Mouse (Mus musculus) left cerebral cortex, adult 2 months (tissue): ENCODE measurements at regions not wholly inside any gene's neighbourhood (a gene's known extent, or its start where the extent isn't known, plus 50 kb on each side); places are given as distances from the start of the nearest gene placed in this dataset.

ENCODE experiments used
- DNase-seq, 2 experiments: peaks; one replicate each; pipeline ENCODE4 v3.0.0; 2021 to 2022; ENCODE audit warnings: low spot score in 2 of 2, mixed read lengths in 1 of 2; ENCODE audit errors: extremely low spot score in 1 of 2
- H3K27ac ChIP-seq: fragments of 200-600 bp; 2 replicates; pipeline ENCODE4 v1.8.1; 2022
- H3K4me3 ChIP-seq: fragments of 200-600 bp; 2 replicates; pipeline ENCODE4 v1.8.1; 2022
- CTCF ChIP-seq: fragments of 200-600 bp; IDR thresholded peaks from 2 replicates; pipeline ENCODE4 v1.8.1; 2022; ENCODE audit warnings: antibody characterized with exemption, mild to moderate bottlenecking, moderate library complexity
- intact Hi-C: fragments of 180-260 bp; cut with DNase I; formaldehyde crosslinking; loops from one replicate; pipeline ENCODE4 v1.15.1; 2025

DNA sequence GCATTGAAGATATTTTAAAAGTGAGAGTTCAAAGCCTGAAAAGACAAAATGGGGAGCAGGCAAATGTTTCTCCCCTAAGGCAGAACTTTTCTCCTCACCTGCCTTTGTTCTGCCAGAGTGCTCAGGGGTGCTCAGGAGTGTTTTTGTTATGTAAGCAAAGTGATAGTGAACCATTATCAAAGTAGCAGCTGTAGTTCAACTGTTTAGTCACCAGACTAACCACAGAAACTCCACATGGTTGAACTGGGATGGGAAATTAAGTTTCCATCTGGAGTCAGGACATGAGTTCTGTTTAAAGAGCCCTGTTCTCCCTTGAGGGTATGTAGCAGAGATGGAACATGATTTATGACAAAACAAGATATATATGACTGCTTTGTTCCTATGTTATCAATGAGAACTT is 482.6 kb upstream of the Adam24 start:
- intact Hi-C loops = no loop called here
- DNase-seq = no peak
- TF ChIP-seq CTCF = no peak
- Histone ChIP-seq H3K27ac (no peak overlapping the region), H3K4me3 (no peak overlapping the region)

GRCm38 (mm10) chr8:40193148-40193547 is 481.7 kb upstream of the Adam24 start:
- intact Hi-C loops = no loop called here
- DNase-seq = no peak
- Histone ChIP-seq H3K4me3 (no peak overlapping the region), H3K27ac (no peak overlapping the region)
- TF ChIP-seq CTCF = no peak

DNA sequence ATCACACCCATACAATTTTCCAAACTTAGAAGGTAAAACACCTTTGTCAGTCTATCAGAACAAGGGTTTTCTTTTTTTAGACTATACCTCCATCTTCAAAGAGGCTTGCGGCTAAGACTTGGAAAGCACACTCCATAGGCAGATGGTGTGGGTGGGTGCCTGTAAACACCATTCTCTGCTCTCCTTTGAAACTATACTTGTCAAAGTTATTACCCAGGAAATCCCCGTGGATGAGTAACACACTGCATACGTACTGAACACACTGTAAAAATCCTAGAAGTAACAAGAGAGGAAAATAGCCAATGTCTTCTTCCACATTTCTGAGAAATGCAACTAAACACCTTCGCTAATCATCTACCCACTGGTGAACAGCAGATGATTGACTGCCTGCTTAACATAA is 464.0 kb upstream of the Adam24 start:
- Histone ChIP-seq H3K27ac (no peak overlapping the region), H3K4me3 (no peak overlapping the region)
- no peak for DNase-seq
- TF ChIP-seq CTCF = no peak
- intact Hi-C loops = no loop called here

GRCm38 (mm10) chr8:40223521-40223920 is 451.4 kb upstream of the Adam24 start:
- no peak for TF ChIP-seq CTCF
- Histone ChIP-seq H3K4me3 (no peak overlapping the region), H3K27ac (no peak overlapping the region)
- intact Hi-C loops = no loop called here
- DNase-seq = no peak

GRCm38 (mm10) chr8:40227262-40227661 is 447.6 kb upstream of the Adam24 start:
- Histone ChIP-seq H3K4me3 (no peak overlapping the region), H3K27ac (no peak overlapping the region)
- no peak for TF ChIP-seq CTCF
- no peak for DNase-seq
- intact Hi-C loops = no loop called here
